Mouse (Mus musculus): ENCODE results near the gene Olfr1242. TPM values are rescaled to one million over a fixed set of nuclear protein-coding genes. Genes with fewer than 3 reads are reported as not detected.

Olfr1242 gene
- polyA plus RNA-seq (2014; fragmentation: Nextera tagmentation; extraction: Ambion mirVana) = not detected in 2 replicates

DNA sequence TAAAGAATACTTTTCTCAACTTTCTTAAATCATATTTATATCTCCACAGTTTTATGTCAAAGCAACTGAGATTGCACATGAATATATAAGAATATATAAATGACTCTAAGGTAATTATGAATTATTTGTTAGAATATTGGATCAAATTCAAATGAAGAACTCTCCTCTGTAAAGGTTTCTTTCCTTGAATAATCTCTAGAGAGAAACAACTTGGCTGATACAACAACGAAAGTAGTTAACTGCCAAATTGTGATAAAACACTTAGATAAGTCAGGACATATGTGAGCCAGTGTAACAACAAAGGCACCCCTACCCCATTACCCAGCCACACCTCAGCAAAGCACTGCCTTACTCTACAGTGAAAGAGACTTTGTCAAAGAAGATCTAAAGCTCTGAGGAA is at the start of gene Olfr1242:
TSS of gene Olfr1242 (minus strand) at position 101 of the 400 bp plus-strand sequence.
- Histone ChIP-seq H3K36me3 (ENCODE audit: control insufficient read depth, insufficient read depth, low read length) (no peaks in the 10 kb centered on the region), H3K4me3 (ENCODE audit: low read depth, low read length) (no peak within 1 kb of the TSS), H3K27ac (ENCODE audit: low read depth, low read length) (no peak within 1 kb of the TSS), H3K27me3 (ENCODE audit: control insufficient read depth, insufficient read depth, low read length) (no peaks in the 10 kb centered on the region), H3K9ac (ENCODE audit: low read depth, low read length) (no peak within 1 kb of the TSS), H3K9me3 (ENCODE audit: control insufficient read depth, low read length) (no peaks in the 10 kb centered on the region), H3K4me2 (replicated peaks; ENCODE audit: low read depth, low read length) (no peak within 1 kb of the TSS), H3K4me1 (replicated peaks; ENCODE audit: control insufficient read depth, insufficient read depth, low read length) (no peaks in the 10 kb centered on the region)
- no peak for ATAC-seq (ENCODE audit: low FRiP score)
- WGBS = 92% methylated on average over 1 of the region's 1 CpGs
- no peak for DNase-seq (ENCODE audit: low spot score)

DNA sequence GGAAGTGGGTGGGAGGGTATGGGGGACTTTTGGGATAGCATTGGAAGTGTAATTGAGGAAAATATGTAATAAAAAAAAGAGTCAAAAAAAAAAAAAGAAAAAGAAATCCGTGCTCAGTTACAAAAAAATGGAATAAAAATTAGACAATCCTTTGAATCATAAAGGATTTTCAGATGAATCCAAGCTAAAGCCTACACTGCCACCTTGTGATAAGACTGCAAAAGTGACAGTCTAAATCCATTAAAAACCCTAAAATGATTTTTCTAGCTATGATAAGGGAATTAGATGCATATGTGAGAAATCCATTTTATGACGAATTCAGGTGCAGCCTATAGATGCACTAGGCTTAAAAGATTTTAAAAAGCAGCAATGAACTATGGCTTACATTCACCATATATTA is 46.4 kb upstream of the Olfr1242 start:
- no peak overlapping the region for H3K27ac ChIP-seq (ENCODE audit: low read depth, low read length)
- no peak for ATAC-seq (ENCODE audit: low FRiP score)
- DNase-seq (ENCODE audit: low spot score) = peak; percentile 6
- no peaks in the 10 kb centered on the region for H3K4me1 ChIP-seq (replicated peaks; ENCODE audit: control insufficient read depth, insufficient read depth, low read length)
- H3K36me3 ChIP-seq (ENCODE audit: control insufficient read depth, insufficient read depth, low read length) = no peaks in the 10 kb centered on the region
- no peak overlapping the region for H3K9ac ChIP-seq (ENCODE audit: low read depth, low read length)
- H3K9me3 ChIP-seq (ENCODE audit: control insufficient read depth, low read length) = no peaks in the 10 kb centered on the region
- 64% methylated on average over 2 of the region's 2 CpGs for WGBS
- no peak overlapping the region for H3K4me2 ChIP-seq (replicated peaks; ENCODE audit: low read depth, low read length)
- H3K4me3 ChIP-seq (ENCODE audit: low read depth, low read length) = no peak overlapping the region
- H3K27me3 ChIP-seq (ENCODE audit: control insufficient read depth, insufficient read depth, low read length) = no peaks in the 10 kb centered on the region

DNA sequence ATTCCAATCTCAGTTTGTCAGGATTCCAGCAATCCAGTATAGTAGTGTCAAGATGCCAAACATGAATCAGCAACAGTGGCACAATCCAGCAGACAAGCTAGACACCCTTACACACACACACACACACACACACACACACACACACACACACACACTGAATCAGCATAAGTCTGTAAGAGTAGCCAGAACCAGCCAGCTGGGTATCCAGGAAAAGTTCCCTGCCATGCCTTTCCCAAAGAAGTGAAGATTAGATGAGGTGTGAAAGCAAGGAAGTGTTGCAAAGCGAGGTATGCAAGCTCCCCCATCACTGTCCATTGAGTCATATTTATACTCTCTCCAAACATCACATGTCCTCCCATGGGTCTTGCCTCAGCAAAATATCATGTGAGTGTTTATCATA is 41.8 kb upstream of the Olfr1242 start:
- no peak overlapping the region for H3K9ac ChIP-seq (ENCODE audit: low read depth, low read length)
- no peaks in the 10 kb centered on the region for H3K9me3 ChIP-seq (ENCODE audit: control insufficient read depth, low read length)
- H3K27ac ChIP-seq (ENCODE audit: low read depth, low read length) = no peak overlapping the region
- no peak for DNase-seq (ENCODE audit: low spot score)
- no peak overlapping the region for H3K4me3 ChIP-seq (ENCODE audit: low read depth, low read length)
- no peak for ATAC-seq (ENCODE audit: low FRiP score)
- H3K27me3 ChIP-seq (ENCODE audit: control insufficient read depth, insufficient read depth, low read length) = no peaks in the 10 kb centered on the region
- no peaks in the 10 kb centered on the region for H3K36me3 ChIP-seq (ENCODE audit: control insufficient read depth, insufficient read depth, low read length)
- H3K4me1 ChIP-seq (replicated peaks; ENCODE audit: control insufficient read depth, insufficient read depth, low read length) = no peaks in the 10 kb centered on the region
- H3K4me2 ChIP-seq (replicated peaks; ENCODE audit: low read depth, low read length) = no peak overlapping the region
- WGBS = 71% methylated on average over 1 of the region's 1 CpGs

DNA sequence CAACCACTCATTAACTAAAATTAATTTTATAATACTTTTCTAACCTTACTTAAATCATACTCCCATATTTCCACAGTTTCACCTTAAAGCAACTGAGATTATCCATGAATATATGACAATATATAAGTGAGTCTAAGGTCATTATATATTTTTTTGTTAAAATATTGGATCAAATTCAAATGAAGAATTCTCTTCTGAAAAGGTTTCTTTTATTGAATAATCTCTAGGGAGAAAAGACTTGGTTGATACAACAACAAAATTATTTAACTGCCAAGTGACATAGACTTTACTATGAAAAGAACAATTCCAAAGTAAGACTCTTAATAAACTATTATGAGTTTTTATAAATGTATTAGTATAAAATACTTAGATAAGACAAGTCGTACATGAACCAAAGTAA is 33.3 kb upstream of the Olfr1242 start, which contains the start of gene Olfr1243:
TSS of gene Olfr1243 (minus strand) at position 101 of the 400 bp plus-strand sequence.
- Histone ChIP-seq H3K36me3 (ENCODE audit: control insufficient read depth, insufficient read depth, low read length) (no peaks in the 10 kb centered on the region), H3K9me3 (ENCODE audit: control insufficient read depth, low read length) (no peaks in the 10 kb centered on the region), H3K4me3 (ENCODE audit: low read depth, low read length) (no peak within 1 kb of the TSS), H3K27ac (ENCODE audit: low read depth, low read length) (no peak within 1 kb of the TSS), H3K9ac (ENCODE audit: low read depth, low read length) (no peak within 1 kb of the TSS), H3K27me3 (ENCODE audit: control insufficient read depth, insufficient read depth, low read length) (no peaks in the 10 kb centered on the region), H3K4me1 (replicated peaks; ENCODE audit: control insufficient read depth, insufficient read depth, low read length) (no peaks in the 10 kb centered on the region), H3K4me2 (replicated peaks; ENCODE audit: low read depth, low read length) (no peak within 1 kb of the TSS)
- ATAC-seq (ENCODE audit: low FRiP score) = no peak
- WGBS = 91% methylated on average over 1 of the region's 1 CpGs
- DNase-seq (ENCODE audit: low spot score) = no peak

DNA sequence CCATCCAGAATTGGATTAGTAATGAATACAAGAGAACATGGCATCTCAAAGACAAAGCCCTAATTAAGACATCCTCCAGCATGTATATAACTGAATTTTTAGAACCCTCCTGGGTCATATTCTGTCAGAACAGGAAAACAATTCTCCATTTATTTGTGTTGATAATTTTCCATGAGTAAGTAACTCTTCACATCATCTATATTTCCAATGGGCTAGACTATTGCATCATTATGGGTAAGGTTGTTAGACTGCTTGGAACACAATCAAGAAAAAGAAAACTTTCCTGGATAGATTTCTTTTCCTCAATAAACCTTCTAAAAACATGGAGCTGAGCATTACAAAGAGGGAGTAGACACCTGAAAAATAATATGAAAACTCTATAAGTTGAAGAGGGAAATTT is 11.1 kb downstream of the Olfr1242 start, which contains the start of gene Olfr1241:
TSS of gene Olfr1241 (minus strand) at position 101 of the 400 bp plus-strand sequence.
- Histone ChIP-seq H3K36me3 (ENCODE audit: control insufficient read depth, insufficient read depth, low read length) (no peaks in the 10 kb centered on the region), H3K4me2 (replicated peaks; ENCODE audit: low read depth, low read length) (no peak within 1 kb of the TSS), H3K9me3 (ENCODE audit: control insufficient read depth, low read length) (no peaks in the 10 kb centered on the region), H3K9ac (ENCODE audit: low read depth, low read length) (no peak within 1 kb of the TSS), H3K27ac (ENCODE audit: low read depth, low read length) (no peak within 1 kb of the TSS), H3K4me3 (ENCODE audit: low read depth, low read length) (no peak within 1 kb of the TSS), H3K4me1 (replicated peaks; ENCODE audit: control insufficient read depth, insufficient read depth, low read length) (no peaks in the 10 kb centered on the region), H3K27me3 (ENCODE audit: control insufficient read depth, insufficient read depth, low read length) (no peaks in the 10 kb centered on the region)
- no peak for ATAC-seq (ENCODE audit: low FRiP score)
- DNase-seq (ENCODE audit: low spot score) = no peak

DNA sequence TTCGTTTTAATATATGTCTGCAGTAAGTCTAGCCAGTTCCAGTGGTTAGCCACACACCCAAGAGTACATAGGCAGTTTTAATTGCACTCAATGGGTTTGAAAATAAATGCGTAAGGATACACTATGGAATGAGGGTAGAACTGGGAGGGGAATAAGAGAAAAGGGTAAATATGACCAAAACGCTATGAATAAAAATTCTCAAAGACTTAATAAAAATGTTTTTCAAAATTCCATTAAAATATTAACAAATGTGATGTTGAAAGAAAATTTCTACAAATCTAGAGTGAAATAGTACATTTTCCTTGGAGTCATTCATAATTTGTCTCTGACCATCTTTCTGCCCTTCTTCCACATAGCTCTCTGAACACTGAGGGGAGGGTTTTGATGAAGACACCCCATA is 55.2 kb downstream of the Olfr1242 start, which contains the start of gene Olfr1240:
TSS of gene Olfr1240 (minus strand) at position 101 of the 400 bp plus-strand sequence.
- Histone ChIP-seq H3K27me3 (ENCODE audit: control insufficient read depth, insufficient read depth, low read length) (no peaks in the 10 kb centered on the region), H3K4me1 (replicated peaks; ENCODE audit: control insufficient read depth, insufficient read depth, low read length) (no peaks in the 10 kb centered on the region), H3K9me3 (ENCODE audit: control insufficient read depth, low read length) (no peaks in the 10 kb centered on the region), H3K27ac (ENCODE audit: low read depth, low read length) (no peak within 1 kb of the TSS), H3K9ac (ENCODE audit: low read depth, low read length) (no peak within 1 kb of the TSS), H3K4me2 (replicated peaks; ENCODE audit: low read depth, low read length) (no peak within 1 kb of the TSS), H3K36me3 (ENCODE audit: control insufficient read depth, insufficient read depth, low read length) (no peaks in the 10 kb centered on the region), H3K4me3 (ENCODE audit: low read depth, low read length) (no peak within 1 kb of the TSS)
- DNase-seq (ENCODE audit: low spot score) (no peak), ATAC-seq (ENCODE audit: low FRiP score) (no peak)
- 85% methylated on average over 3 of the region's 3 CpGs for WGBS

Other genes with a start within 250 kb of the Olfr1242 start
- not detected in 2 replicates for gene Olfr1228, start 244.3 kb downstream of the Olfr1242 start, polyA plus RNA-seq (2014; fragmentation: Nextera tagmentation; extraction: Ambion mirVana)
- gene Olfr1229, start 210.3 kb downstream of the Olfr1242 start, polyA plus RNA-seq (2014; fragmentation: Nextera tagmentation; extraction: Ambion mirVana) = not detected in 2 replicates
- gene Olfr1230, start 201.1 kb downstream of the Olfr1242 start, polyA plus RNA-seq (2014; fragmentation: Nextera tagmentation; extraction: Ambion mirVana) = not detected in 2 replicates
- gene Olfr1231, start 191.3 kb downstream of the Olfr1242 start, polyA plus RNA-seq (2014; fragmentation: Nextera tagmentation; extraction: Ambion mirVana) = not detected in 2 replicates
- gene Olfr1232, start 168.7 kb downstream of the Olfr1242 start, polyA plus RNA-seq (2014; fragmentation: Nextera tagmentation; extraction: Ambion mirVana) = not detected in 2 replicates
- not detected in 2 replicates for gene Olfr1233, start 155.9 kb downstream of the Olfr1242 start, polyA plus RNA-seq (2014; fragmentation: Nextera tagmentation; extraction: Ambion mirVana)
- gene Olfr1234, start 133.5 kb downstream of the Olfr1242 start, polyA plus RNA-seq (2014; fragmentation: Nextera tagmentation; extraction: Ambion mirVana) = not detected in 2 replicates
- not detected in 2 replicates for gene Olfr1238, start 88.7 kb downstream of the Olfr1242 start, polyA plus RNA-seq (2014; fragmentation: Nextera tagmentation; extraction: Ambion mirVana)
- gene Olfr1239, start 77.9 kb downstream of the Olfr1242 start, polyA plus RNA-seq (2014; fragmentation: Nextera tagmentation; extraction: Ambion mirVana) = not detected in 2 replicates
- gene Olfr1240, start 55.3 kb downstream of the Olfr1242 start, polyA plus RNA-seq (2014; fragmentation: Nextera tagmentation; extraction: Ambion mirVana) = not detected in 2 replicates
- not detected in 2 replicates for gene Olfr1241, start 11.2 kb downstream of the Olfr1242 start, polyA plus RNA-seq (2014; fragmentation: Nextera tagmentation; extraction: Ambion mirVana)
- not detected in 2 replicates for gene Olfr1243, start 33.2 kb upstream of the Olfr1242 start, polyA plus RNA-seq (2014; fragmentation: Nextera tagmentation; extraction: Ambion mirVana)
- gene Olfr1245, start 80.1 kb upstream of the Olfr1242 start, polyA plus RNA-seq (2014; fragmentation: Nextera tagmentation; extraction: Ambion mirVana) = not detected in 2 replicates
- not detected in 2 replicates for gene Olfr1246, start 94.8 kb upstream of the Olfr1242 start, polyA plus RNA-seq (2014; fragmentation: Nextera tagmentation; extraction: Ambion mirVana)
- not detected in 2 replicates for gene Olfr1247, start 115.8 kb upstream of the Olfr1242 start, polyA plus RNA-seq (2014; fragmentation: Nextera tagmentation; extraction: Ambion mirVana)
- gene Olfr1248, start 119.9 kb upstream of the Olfr1242 start, polyA plus RNA-seq (2014; fragmentation: Nextera tagmentation; extraction: Ambion mirVana) = not detected in 2 replicates
- not detected in 2 replicates for gene Olfr1249, start 136.6 kb upstream of the Olfr1242 start, polyA plus RNA-seq (2014; fragmentation: Nextera tagmentation; extraction: Ambion mirVana)
- not detected in 2 replicates for gene Olfr1250, start 163.1 kb upstream of the Olfr1242 start, polyA plus RNA-seq (2014; fragmentation: Nextera tagmentation; extraction: Ambion mirVana)
- gene Olfr1251, start 173.6 kb upstream of the Olfr1242 start, polyA plus RNA-seq (2014; fragmentation: Nextera tagmentation; extraction: Ambion mirVana) = not detected in 2 replicates
- gene Olfr1252, start 226.7 kb upstream of the Olfr1242 start, polyA plus RNA-seq (2014; fragmentation: Nextera tagmentation; extraction: Ambion mirVana) = not detected in 2 replicates